Mouse (Mus musculus): ENCODE data around the gene Rabepk. TPM values are rescaled to one million over a fixed set of nuclear protein-coding genes. Genes with fewer than 3 reads are reported as not detected.
"Not testable (repeated sequence)": the region's sequence is repeated elsewhere in the genome, so short reads cannot be mapped to it uniquely, and the experiment has no call there.

Rabepk gene
- total RNA-seq, 1 experiment from 2014 or later = 24.8 TPM

DNA sequence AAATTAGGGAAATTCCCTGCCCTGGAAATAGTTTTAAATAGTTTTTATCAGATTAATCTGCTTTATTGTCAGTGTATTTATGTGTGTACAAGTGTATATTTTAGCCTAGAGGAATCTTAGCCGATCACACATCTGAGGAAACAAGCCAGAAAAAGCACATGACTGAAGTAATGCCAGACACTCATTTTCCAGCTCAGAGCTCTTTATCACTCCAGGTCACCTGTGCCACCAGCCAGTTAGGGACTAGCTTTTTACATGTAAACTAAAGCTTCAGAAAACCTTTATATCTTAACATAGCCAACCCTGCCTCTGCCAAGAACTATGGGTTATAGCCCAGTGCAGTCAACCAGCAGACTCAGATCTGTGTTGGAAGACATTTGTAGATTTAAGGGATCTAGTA lies 5.1 kb upstream of the Rabepk start:
- DNase-seq = no peak

DNA sequence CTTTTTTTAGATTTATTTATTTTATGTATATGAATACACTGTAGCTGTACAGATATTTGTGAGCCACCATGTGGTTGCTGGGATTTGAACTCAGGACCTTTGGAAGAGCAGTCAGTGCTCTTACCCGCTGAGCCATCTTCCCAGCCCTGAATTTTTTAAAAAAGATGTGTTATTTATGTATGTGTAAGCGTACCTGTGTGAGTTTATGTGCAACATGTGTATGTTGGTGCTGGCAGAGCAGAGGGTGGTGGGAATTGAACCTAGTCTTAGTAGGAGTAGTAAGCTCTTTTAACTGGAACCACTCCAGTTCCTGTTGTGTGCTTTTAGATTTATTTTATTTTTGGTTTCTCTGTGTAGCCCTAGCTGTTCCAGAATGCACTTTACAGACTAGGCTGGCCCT lies 4.5 kb upstream of the Rabepk start:
- no peak for DNase-seq

DNA sequence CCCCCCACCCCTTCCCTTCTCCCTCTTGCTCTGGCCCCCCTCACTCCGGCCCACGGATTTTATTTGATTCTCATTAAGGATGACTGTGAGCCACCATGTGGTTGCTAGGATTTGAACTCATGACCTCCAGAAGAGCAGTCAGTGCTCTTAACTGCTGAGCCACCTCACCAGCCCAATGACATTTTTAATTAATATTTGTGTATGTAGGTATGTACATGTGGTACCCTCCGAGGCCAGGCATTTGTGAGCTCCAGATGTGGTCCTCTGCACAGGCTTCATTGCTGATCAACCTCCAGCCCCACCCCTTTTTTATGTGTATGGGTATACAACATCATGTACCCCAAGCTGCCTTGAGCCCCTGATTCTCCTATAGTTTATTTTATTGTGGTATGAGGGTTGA lies 4.0 kb upstream of the Rabepk start:
- DNase-seq = no peak

- DNase-seq = peak; percentile 68
These were observed 3.0 kb upstream of the Rabepk start for GRCm38 (mm10) chr2:34802565-34803245.

GRCm38 (mm10) chr2:34801516-34802482 lies 2.1 kb upstream of the Rabepk start:
- DNase-seq = peak; percentile 98

DNA sequence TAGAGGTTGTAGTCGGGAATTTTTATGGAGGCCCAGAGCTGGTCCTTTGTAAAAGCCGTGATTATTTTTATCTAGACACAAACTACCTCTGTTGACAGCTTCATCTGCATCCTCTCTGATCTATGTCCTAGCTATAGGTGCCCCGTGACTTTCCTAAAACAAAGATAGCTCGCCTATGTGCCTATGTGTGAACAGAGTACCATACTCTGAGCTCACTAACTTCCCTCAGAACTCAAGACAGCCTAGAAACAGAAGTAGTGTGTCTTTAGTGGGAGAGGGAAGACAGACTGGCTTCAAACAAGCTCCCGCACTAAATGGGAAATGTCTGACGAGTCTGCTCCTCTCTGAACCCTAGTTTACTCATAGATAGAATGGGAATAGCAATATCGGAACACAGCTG lies 659 bp upstream of the Rabepk start:
- DNase-seq = no peak

DNA sequence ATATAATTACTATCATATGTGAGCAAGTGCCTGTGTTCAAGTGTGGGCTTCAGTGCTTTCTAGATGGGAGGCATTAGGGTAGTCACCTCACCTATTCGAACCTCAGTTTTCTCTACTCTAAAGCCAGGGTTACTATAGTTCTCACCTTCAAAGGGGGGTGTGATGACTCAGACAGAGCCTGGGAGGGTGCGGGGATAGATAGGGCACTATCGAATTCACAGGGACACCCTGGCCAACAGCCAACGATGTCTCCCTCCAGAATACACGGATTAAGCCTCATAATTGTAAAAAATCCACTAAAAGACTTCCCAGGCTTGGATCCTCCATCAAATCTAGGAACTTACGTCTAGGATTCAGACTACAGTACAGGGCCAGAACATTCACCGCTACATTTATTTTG lies 4.3 kb downstream of the Rabepk start:
- DNase-seq = no peak

GRCm38 (mm10) chr2:34794511-34794910 lies 5.2 kb downstream of the Rabepk start:
- no peak for DNase-seq

GRCm38 (mm10) chr2:34792543-34792942 lies 7.2 kb downstream of the Rabepk start:
- DNase-seq = not testable (repeated sequence)

GRCm38 (mm10) chr2:34790282-34790681 lies 9.4 kb downstream of the Rabepk start:
- DNase-seq = no peak

- DNase-seq = peak; percentile 61
These were observed 15.6 kb downstream of the Rabepk start for GRCm38 (mm10) chr2:34784085-34784484.

DNA sequence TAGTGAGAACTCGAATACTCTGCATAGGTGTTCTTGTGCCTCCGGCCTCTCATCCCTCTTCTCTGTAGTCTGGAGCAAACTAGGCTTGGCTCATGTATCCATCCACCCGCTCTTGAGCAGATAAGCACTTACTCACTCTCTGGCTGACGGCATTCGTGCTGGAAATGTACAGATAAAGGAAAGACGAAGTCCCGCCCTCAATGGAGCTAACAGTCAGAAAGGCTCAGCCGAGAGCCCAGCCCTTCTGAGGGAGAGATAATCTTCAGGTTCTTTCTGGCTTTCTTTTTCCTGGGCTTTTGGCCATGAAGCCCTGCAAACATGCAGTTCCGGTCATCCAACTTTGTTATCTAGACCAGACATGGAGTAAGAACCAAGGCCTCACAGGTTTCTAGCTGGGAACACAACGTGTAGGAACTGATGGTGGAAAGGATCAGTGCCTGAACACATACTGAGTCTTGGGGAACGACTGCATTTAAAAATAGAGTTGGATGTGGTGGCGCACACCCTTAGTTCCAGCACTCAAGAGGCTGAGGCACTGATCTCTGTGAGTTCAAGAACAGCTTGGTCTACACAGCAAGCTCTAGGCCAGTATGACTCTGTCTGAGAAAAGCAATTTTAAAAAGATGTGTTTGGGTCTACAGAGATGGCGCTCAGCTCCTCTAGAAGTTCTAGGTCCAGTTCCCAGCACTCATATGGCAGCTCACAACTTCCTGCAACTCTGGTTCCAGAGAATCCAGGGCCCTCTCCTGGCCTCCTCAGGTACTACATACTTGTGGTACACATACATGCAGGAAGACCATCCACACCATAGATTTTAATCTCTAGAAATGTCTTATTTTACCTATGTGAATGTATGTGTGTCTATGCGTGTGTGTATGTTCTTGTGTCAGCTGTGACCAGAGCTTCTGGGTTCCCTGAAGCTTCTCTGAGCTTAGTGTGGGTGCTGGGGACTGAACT lies 16.4 kb downstream of the Rabepk start:
- DNase-seq = no peak

DNA sequence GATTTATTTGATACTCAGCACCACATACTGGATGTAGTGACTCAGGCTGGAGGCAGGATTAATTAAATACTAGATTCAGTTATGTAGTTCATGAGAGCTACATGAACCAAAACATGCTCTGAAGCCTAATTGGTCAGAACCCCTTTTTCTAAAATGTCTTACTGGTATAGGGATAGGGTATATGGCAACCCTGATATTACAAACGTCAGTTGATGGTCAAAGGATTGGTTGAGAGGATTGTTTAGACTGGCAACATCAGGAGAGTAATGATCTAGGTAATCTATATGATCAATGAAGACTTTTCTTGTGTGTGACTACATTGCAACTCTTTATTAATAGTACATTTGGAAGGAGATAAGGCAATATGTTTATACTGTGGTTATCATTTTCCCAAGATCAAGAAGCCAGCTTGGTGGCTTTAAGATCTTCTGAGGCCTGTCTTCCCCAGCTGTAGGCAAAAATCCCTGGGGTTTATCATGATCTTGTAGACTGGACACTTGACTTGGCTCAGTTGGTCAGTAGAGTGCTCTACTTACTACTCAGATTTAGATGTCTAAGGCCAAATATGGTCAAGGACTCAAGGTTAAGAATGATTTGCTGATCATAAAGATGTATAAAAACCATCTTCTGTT lies 22.4 kb downstream of the Rabepk start:
- DNase-seq = no peak

- DNase-seq = no peak
These were observed 25.2 kb downstream of the Rabepk start for GRCm38 (mm10) chr2:34774493-34774892.

- no peak for DNase-seq
These were observed 26.0 kb downstream of the Rabepk start for GRCm38 (mm10) chr2:34773673-34774072.

- DNase-seq = peak; percentile 77
These were observed 27.2 kb downstream of the Rabepk start for GRCm38 (mm10) chr2:34772252-34773235.

- DNase-seq = peak; percentile 100
These were observed 28.1 kb downstream of the Rabepk start, which contains the start of gene Hspa5 for GRCm38 (mm10) chr2:34771368-34772226. Gene Hspa5, plus strand, starts transcription at chr2:34771970.

- DNase-seq = no peak
These were observed 28.8 kb downstream of the Rabepk start for GRCm38 (mm10) chr2:34770951-34771350.

DNA sequence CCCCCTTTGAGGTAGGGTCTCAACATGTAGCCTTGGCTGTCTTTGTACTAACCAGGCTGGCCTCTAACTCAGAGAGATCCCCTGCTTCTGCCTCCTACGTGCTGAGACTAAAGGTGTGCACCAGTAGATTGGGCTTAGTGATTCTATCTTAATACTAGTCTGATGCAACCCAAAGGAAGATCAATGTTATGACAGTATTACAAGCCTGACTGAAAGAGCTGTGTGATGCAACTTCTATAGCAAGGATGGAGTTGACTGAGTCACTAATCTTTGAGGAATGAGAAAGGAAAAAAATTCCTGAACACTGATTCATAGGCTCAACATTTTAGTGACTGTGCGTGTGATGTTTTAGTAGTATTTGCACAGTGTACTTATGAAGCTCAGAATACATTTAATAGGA lies 29.7 kb downstream of the Rabepk start:
- DNase-seq = no peak
